Mouse (Mus musculus) CH12.LX (cell line): Measurements from ENCODE around the gene Lrrc75b. TPM values are rescaled to one million over a fixed set of nuclear protein-coding genes. Genes with fewer than 3 reads are reported as not detected.

Experiments
- DNase-seq: peaks from one replicate; pipeline ENCODE4 v3.0.0-alpha.2; 2013; ENCODE audit errors: extremely low read depth
- H3K27ac ChIP-seq: 2 replicates; pipeline ENCODE4 v1.5.1; 2012; ENCODE audit warnings: low read depth, mild to moderate bottlenecking, control low read depth, moderate library complexity; ENCODE audit not compliant: insufficient read depth
- H3K27me3 ChIP-seq: replicated peaks from 2 replicates; pipeline ENCODE3; 2012; ENCODE audit warnings: inconsistent platforms
- H3K36me3 ChIP-seq, 2 experiments: replicated peaks in 1 of 2; 2 replicates each; pipeline versions ENCODE3 to v1.6.1; 2012; ENCODE audit warnings: inconsistent platforms in 1 of 2, low read length in 1 of 2, mild to moderate bottlenecking in 1 of 2, mixed read lengths in 1 of 2, moderate library complexity in 1 of 2; ENCODE audit not compliant: control insufficient read depth in 1 of 2, insufficient read depth in 1 of 2
- H3K4me1 ChIP-seq, 2 experiments: 2 replicates each; pipeline ENCODE4 v1.6.1; 2012; ENCODE audit warnings: inconsistent platforms in 1 of 2, moderate library complexity in 1 of 2; ENCODE audit not compliant: insufficient read depth in 2 of 2, control insufficient read depth in 1 of 2
- H3K4me2 ChIP-seq: 2 replicates; pipeline ENCODE4 v1.6.1; 2012; ENCODE audit warnings: low read depth, mild to moderate bottlenecking, control low read depth; ENCODE audit not compliant: poor library complexity, insufficient read depth, severe bottlenecking
- H3K4me3 ChIP-seq, 3 experiments: fragments of 150-350 bp in 1 of 3; sonication (generic) in 1 of 3; replicated peaks in 1 of 3; 2 replicates each; pipeline versions ENCODE3 to v1.5.1; 2011 to 2012; ENCODE audit warnings: low read depth in 2 of 3, low read length in 2 of 3, mild to moderate bottlenecking in 2 of 3, moderate library complexity in 2 of 3, control low read depth in 1 of 3, improper control_type of control experiment in 1 of 3, inconsistent platforms in 1 of 3, mixed read lengths in 1 of 3; ENCODE audit not compliant: poor library complexity in 1 of 3
- H3K79me2 ChIP-seq: replicated peaks from 2 replicates; pipeline ENCODE4 v1.6.1; 2012; ENCODE audit warnings: mild to moderate bottlenecking, moderate library complexity; ENCODE audit not compliant: control insufficient read depth, poor library complexity, insufficient read depth, severe bottlenecking; ENCODE audit errors: extremely low read depth
- H3K9ac ChIP-seq: 2 replicates; pipeline ENCODE4 v1.6.1; 2012; ENCODE audit warnings: low read depth, mild to moderate bottlenecking, control low read depth, moderate library complexity; ENCODE audit not compliant: insufficient read depth
- H3K9me3 ChIP-seq: replicated peaks from 2 replicates; pipeline ENCODE3; 2012; ENCODE audit warnings: low read length, inconsistent platforms, mixed read lengths
- BHLHE40 ChIP-seq: IDR thresholded peaks from 2 replicates; pipeline ENCODE4 v1.6.1; 2011; ENCODE audit warnings: mild to moderate bottlenecking, low read depth, low read length, improper control_type of control experiment
- E2F4 ChIP-seq: IDR thresholded peaks from 2 replicates; pipeline ENCODE4 v1.6.1; 2011; ENCODE audit warnings: low read depth, low read length, improper control_type of control experiment; ENCODE audit not compliant: insufficient replicate concordance
- ELF1 ChIP-seq: IDR thresholded peaks from 2 replicates; pipeline ENCODE4 v1.6.1; 2014; ENCODE audit warnings: low read depth, mild to moderate bottlenecking, inconsistent platforms, low read length, improper control_type of control experiment
- EP300 ChIP-seq: IDR thresholded peaks from 2 replicates; pipeline ENCODE4 v1.6.1; 2011; ENCODE audit warnings: low read length, improper control_type of control experiment
- JUN ChIP-seq: IDR thresholded peaks from 2 replicates; pipeline ENCODE4 v1.6.1; 2011; ENCODE audit warnings: low read depth, mild to moderate bottlenecking, low read length, improper control_type of control experiment, moderate library complexity; ENCODE audit not compliant: insufficient read depth
- JUND ChIP-seq: conservative IDR thresholded peaks from 2 replicates; pipeline ENCODE4 v1.6.1; 2011; ENCODE audit warnings: low read depth, low read length, improper control_type of control experiment
- MXI1 ChIP-seq: IDR thresholded peaks from 2 replicates; pipeline ENCODE4 v1.6.1; 2011; ENCODE audit warnings: mild to moderate bottlenecking, low read depth, low read length, improper control_type of control experiment
- POLR2A ChIP-seq: IDR thresholded peaks from 2 replicates; pipeline ENCODE4 v1.6.1; 2011; ENCODE audit warnings: low read depth, mild to moderate bottlenecking, improper control_type of control experiment, low read length
- SMC3 ChIP-seq: IDR thresholded peaks from 2 replicates; pipeline ENCODE4 v1.6.1; 2011; ENCODE audit warnings: low read depth, low read length, improper control_type of control experiment
- ZMIZ1 ChIP-seq: IDR thresholded peaks from 2 replicates; pipeline ENCODE4 v1.6.1; 2012; ENCODE audit warnings: low read depth, mild to moderate bottlenecking, inconsistent platforms, low read length, improper control_type of control experiment
- ZNF384 ChIP-seq: IDR thresholded peaks from 2 replicates; pipeline ENCODE4 v1.6.1; 2012; ENCODE audit warnings: low read depth, low read length, improper control_type of control experiment, inconsistent platforms
- dilution Hi-C: fragments of 300-500 bp; cut with MboI; formaldehyde crosslinking; loops from 2 replicates; pipeline ENCODE4 v1.14.3; 2020; ENCODE audit warnings: low sequenced_read_pairs; ENCODE audit not compliant: extremely low pct_unique_long_range_greater_than_20kb, extremely low pct_ligation_motif_present
- in situ Hi-C: fragments of 300-500 bp; cut with MboI; formaldehyde crosslinking; loops from 3 replicates; pipeline ENCODE4 v1.14.3; 2019; ENCODE audit warnings: low sequenced_read_pairs, low pct_ligation_motif_present, low pct_unique_long_range_greater_than_20kb, mixed read lengths
- polyA plus RNA-seq: library from polyadenylated mRNA; unstranded; fragments of >175 nt; gene quantifications from 2 replicates; pipeline ENCODE4 v1.2.1, GENCODE M21; 2012; ENCODE audit warnings: low read depth; ENCODE audit not compliant: insufficient read length
- total RNA-seq, 2 experiments: library from RNA; depleted of rRNA; stranded (reverse); fragments of 300-350 nt in 1 of 2; fragments of >200 nt in 1 of 2; gene quantifications; 2 replicates each; pipeline ENCODE4 v1.2.3; 2012 to 2014

Gene Lrrc75b
- total and polyA plus RNA-seq, 3 experiments, result not detected

- no peak overlapping the region for H3K4me2 ChIP-seq
- no peaks in the 10 kb centered on the region for H3K79me2 ChIP-seq
- DNase-seq, result no peak
- dilution Hi-C loops (no loop called here), in situ Hi-C loops (loop anchor here (10.0 to 25.0 kb wide), 3 partner anchors 45 to 373 kb away; partner anchors contain the start of genes Gm5134 and Gstt2)
- no peak for TF ChIP-seq MXI1
- no peak for TF ChIP-seq SMC3
- no peak for TF ChIP-seq EP300
- TF ChIP-seq ZMIZ1, result no peak
- no peak for TF ChIP-seq E2F4
- H3K27ac ChIP-seq, result no peak overlapping the region
- H3K9ac ChIP-seq, result no peak overlapping the region
- no peaks in the 10 kb centered on the region for H3K9me3 ChIP-seq
- H3K4me3 ChIP-seq, result no peak overlapping the region
- peaks cover 20 to 48% of the 10 kb centered on the region in 2 experiments for H3K4me1 ChIP-seq
- no peaks in the 10 kb centered on the region for H3K36me3 ChIP-seq
- no peaks in the 10 kb centered on the region for H3K27me3 ChIP-seq
Measured at GRCm38 (mm10) chr10:75589651-75590050, 29.5 kb upstream of the Lrrc75b start.

- Histone ChIP-seq H3K4me2 (no peak within 1 kb of the TSS), H3K36me3 (no peaks in the 10 kb centered on the region), H3K4me3 (no peak within 1 kb of the TSS), H3K4me1 (peaks cover 20 to 53% of the 10 kb centered on the region in 2 experiments), H3K9ac (no peak within 1 kb of the TSS), H3K79me2 (no peaks in the 10 kb centered on the region)
- in situ Hi-C loops, result loop anchor here (10.0 to 25.0 kb wide), 3 partner anchors 46 to 373 kb away; partner anchors contain the start of genes Gm5134 and Gstt2
- no peak for DNase-seq
- peak; percentile 15; the same call in 1 of the 2 replicates for TF ChIP-seq ZNF384
- no peak for TF ChIP-seq JUND
- TF ChIP-seq, all 38 proteins: peak for 1
- no peak within 1 kb of the TSS for H3K27ac ChIP-seq
- H3K27me3 ChIP-seq, result peaks cover 2% of the 10 kb centered on the region
- H3K9me3 ChIP-seq, result no peaks in the 10 kb centered on the region
- dilution Hi-C loops, result no loop called here
Measured at GRCm38 (mm10) chr10:75589129-75589528, 29.0 kb upstream of the Lrrc75b start, which contains the start of gene Ggt5. Ggt5 (plus strand) TSS chr10:75589340.

- TF ChIP-seq POLR2A (no peak), MXI1 (no peak), ELF1 (no peak), ZMIZ1 (no peak), JUN (no peak), BHLHE40 (no peak), E2F4 (no peak)
- Histone ChIP-seq H3K4me3 (no peak overlapping the region), H3K79me2 (no peaks in the 10 kb centered on the region), H3K4me1 (peaks cover 20 to 54% of the 10 kb centered on the region in 2 experiments), H3K27me3 (peaks cover 5% of the 10 kb centered on the region), H3K9ac (no peak overlapping the region), H3K36me3 (no peaks in the 10 kb centered on the region), H3K27ac (no peak overlapping the region), H3K4me2 (no peak overlapping the region), H3K9me3 (no peaks in the 10 kb centered on the region)
- dilution Hi-C loops, result no loop called here
- in situ Hi-C loops, result loop anchor here (10.0 to 25.0 kb wide), 3 partner anchors 46 to 374 kb away; partner anchors contain the start of genes Gm5134 and Gstt2
- no peak for DNase-seq
Measured at GRCm38 (mm10) chr10:75588336-75588735, 28.2 kb upstream of the Lrrc75b start.
